Mouse (Mus musculus) brown adipose tissue, adult 24 weeks (tissue): ENCODE results near the gene Vcl. TPM values are rescaled to one million over a fixed set of nuclear protein-coding genes. Genes with fewer than 3 reads are reported as not detected.

ENCODE experiments used
- H3K27ac ChIP-seq: fragments of 200-500 bp; replicated peaks from 2 replicates; pipeline ENCODE4 v1.5.1; 2012; ENCODE audit warnings: low read depth, mild to moderate bottlenecking, low read length
- H3K4me1 ChIP-seq: fragments of 200-500 bp; 2 replicates; pipeline ENCODE4 v1.6.1; 2012; ENCODE audit warnings: low read length, mixed read lengths; ENCODE audit not compliant: control insufficient read depth, insufficient read depth, insufficient read length
- H3K4me3 ChIP-seq: fragments of 200-500 bp; 2 replicates; pipeline ENCODE4 v1.5.1; 2012; ENCODE audit warnings: low read depth, mild to moderate bottlenecking, low read length, moderate library complexity; ENCODE audit not compliant: insufficient read depth
- polyA plus RNA-seq: library from polyadenylated mRNA; stranded (reverse); fragments of >200 nt; gene quantifications from 2 replicates; pipeline ENCODE4 v1.2.4, GENCODE M21; 2012; ENCODE audit not compliant: missing spikeins, insufficient read depth, insufficient read length

The Vcl gene
- 28.5 and 34.3 TPM in 2 replicates for polyA plus RNA-seq

DNA sequence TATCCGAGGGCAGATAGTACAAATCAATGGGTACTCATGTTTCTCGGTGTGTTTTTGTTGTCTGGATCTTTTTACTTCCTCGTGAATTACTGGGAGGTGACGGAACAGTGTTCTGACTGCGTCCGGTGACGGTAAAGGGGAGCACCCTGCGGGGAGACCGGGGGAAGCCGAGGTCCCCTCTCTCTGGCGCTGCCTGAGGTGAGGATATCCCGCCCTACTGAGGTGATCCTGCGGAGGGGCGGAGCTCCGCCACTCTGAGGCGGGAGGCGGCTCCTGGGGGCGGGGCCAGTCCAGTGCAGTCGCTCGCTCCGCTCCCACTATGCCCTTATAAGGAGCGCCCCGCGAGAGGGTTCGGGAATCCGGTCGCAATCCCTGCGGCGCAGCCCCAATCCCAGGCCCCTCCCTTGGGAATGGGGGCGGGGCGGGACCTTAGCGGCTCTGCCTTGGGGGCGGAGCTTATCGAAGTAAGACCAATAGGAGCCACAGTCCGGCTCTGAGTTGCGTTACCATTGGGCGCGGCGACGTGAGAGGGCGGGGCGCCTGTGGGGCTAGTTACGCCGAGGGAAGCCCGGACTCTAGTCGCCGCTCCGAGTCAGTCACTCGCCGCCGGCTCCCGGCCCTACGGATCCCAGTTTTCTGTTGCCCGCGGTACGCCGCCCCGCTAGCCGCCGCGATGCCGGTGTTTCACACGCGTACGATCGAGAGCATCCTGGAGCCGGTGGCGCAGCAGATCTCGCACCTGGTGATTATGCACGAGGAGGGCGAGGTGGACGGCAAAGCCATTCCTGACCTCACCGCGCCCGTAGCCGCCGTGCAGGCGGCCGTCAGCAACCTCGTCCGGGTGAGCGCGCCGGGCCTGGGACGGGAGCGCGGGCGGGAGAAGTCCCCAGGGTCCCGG lies at the start of gene Vcl:
TSS of gene Vcl (plus strand) at position 551 of the 898 bp plus-strand sequence.
- peak within 1 kb of the TSS; percentile 96 for H3K27ac ChIP-seq
- H3K4me3 ChIP-seq: peak within 1 kb of the TSS; percentile 88
- no peaks in the 10 kb centered on the region; the same call in 1 of the 2 replicates for H3K4me1 ChIP-seq

DNA sequence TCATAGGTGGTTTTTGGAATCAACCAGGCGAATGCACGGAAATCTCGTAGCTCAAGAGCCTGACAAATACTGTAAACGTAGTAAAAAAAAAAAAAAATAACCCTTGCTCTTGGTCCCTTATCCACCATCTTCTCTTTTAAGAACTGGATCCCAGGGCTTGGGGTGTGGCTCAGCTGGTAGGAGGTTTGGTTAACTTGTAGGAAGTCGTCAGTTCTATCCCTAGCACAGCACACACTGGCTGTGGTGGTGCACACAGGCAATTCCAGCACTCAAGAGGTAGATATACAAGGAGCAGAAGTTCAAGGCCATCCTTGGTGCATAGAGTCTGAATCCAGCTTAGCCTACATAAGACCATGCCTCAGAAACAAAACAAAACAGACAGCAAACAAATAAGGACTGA lies 44.5 kb upstream of the Vcl start:
- peaks cover 17% of the 10 kb centered on the region for H3K4me1 ChIP-seq
- H3K4me3 ChIP-seq: no peak overlapping the region
- peak overlapping the region; percentile 80 for H3K27ac ChIP-seq

DNA sequence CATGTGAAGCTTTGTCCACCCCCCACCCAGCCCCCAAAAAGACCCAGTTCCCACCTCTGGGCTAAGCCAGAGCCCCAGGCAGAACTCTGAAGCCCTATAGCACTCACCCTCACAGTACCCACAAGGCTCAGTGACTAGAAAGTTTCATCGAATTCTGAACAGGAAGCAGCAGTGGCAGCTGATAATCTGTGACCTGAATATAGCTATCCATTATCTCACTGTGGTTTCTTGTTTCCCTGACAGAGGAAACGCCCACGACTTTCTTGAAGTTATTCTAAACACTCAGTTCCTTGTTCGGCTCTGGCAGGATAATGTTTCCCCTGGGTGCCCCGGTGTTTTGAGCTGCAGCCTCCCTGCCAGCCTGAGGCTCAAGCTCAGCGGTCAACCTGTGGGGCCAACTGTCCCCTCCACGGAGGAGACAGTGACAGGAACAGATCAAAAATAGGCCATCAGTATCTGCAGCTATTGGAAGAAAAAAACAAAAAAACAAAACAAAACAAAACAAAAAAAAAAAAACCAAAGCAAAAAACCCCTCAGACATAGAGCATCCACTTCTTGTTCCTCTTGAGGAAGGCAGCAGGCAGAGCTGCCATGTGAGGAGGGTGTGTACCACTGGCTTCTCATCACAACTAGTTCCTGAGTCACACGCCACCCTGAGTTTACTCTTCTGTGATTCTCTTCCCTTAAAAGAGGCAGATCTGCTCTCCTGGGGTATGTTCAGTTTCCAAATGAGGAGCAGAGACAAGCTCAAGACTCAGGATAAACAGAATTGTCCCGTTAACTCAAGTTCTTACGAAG lies 43.9 kb upstream of the Vcl start:
- Histone ChIP-seq H3K27ac (peak overlapping the region; percentile 80), H3K4me1 (peaks cover 17% of the 10 kb centered on the region), H3K4me3 (no peak overlapping the region)

DNA sequence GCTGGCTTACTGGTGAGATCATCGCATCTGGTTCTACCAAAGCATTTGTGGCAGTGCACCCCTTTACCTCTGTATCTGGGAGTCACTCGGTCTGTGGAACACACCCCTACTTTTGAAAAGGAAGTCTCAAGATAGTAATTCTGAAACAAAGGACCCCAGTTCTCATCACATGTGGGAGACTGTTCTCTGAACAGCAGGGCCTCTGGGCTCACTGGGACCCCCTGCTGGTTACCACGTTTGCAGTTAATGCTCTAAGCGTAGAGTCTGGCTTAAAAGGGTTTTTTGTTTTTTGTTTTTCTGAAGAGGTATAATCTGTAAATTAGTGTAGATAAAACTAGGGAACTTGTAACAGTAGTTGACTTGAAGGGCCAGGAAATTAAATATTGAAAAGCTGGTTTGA lies 42.9 kb upstream of the Vcl start:
- Histone ChIP-seq H3K4me3 (no peak overlapping the region), H3K4me1 (peaks cover 17% of the 10 kb centered on the region), H3K27ac (peak overlapping the region; percentile 80; the same call in 1 of the 2 replicates)

DNA sequence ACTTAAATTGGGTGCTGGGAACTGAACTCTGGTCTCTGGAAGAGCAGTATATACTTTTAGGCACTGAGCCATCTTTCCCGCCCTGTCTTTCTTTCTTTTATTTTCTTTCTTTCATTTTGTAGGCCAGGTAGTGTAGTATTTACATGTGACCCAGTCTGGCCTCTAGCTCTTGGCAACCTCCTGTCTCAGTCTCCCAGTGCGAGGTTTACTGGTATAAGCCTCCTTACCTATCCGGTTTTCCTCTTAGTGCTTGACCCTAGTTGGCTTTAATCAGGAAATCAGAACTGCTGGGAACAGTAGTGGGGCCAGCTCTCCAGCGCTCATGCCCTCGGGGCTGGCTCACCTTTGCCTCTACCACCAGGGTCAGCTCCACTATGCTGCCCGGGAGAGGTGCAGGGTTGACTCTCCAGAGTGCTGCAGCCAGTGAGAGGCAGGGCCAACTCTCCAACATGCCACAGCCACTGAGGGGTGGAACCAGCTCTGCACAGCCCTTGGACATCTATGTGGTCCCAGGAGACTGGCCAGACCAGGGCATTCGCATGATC lies 41.6 kb upstream of the Vcl start:
- no peak overlapping the region for H3K27ac ChIP-seq
- no peak overlapping the region for H3K4me3 ChIP-seq
- H3K4me1 ChIP-seq: peaks cover 23% of the 10 kb centered on the region

DNA sequence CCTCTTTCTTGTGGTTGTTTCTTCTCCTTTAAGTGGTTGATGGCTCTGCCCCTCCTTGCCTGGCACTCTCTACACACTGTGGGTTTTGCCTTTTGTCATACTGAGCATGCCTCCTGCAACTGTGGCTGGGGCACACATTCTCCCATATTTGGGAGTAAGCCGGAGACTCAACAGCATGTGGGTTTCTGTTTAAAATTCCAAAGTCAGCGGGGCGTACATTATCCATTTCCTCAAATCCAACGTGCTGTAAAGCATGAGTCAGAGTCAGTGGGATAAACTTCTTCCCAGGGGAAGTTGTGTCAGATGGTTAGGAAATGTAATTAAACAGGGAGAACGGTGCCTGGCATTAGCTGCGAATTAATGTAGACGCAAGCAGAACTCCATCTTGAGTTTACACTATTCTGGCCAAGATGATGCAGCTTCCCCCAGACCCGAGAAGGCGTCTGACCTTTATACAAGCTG lies 37.2 kb upstream of the Vcl start:
- Histone ChIP-seq H3K4me3 (no peak overlapping the region), H3K4me1 (peaks cover 17% of the 10 kb centered on the region), H3K27ac (peak overlapping the region; percentile 91)

DNA sequence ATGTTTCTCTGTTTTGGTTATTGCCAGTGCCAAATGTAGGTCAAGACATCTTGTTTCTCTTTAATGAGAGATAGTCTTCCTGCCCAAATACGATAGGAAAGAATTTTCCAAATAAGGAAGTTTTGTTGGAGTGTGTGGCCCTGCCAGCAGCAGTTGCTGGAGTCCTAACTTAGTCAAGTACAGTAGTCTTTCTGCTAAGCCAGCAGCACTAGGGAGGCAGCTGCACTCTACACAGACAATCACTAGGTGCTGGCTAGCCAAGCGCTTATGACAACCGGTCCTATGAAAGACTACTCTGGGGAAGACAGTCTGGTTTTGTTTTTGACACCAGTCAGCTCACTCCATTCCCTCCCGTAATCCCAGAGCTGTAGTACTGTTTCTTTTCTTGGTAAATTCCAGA lies 35.4 kb upstream of the Vcl start:
- H3K4me3 ChIP-seq: no peak overlapping the region
- peaks cover 13% of the 10 kb centered on the region for H3K4me1 ChIP-seq
- H3K27ac ChIP-seq: peak overlapping the region; percentile 91

DNA sequence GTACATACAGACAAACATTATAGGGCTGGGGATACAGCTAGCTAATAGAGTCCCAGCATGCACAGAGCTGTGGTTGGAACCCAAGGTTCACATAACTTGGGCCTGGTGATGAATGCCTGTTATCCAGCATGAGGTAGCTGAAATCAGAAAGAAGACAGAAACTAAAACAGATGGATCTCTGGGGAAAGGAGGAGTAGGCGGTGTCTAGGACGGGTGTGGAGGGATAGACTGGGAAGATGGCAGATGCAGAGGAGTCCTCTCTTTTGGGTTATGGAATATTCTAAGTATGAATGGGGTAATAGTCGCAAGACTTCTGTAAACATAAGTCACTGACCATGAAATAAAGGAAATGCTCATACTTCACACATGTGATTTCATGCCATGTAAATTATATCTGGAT lies 27.9 kb upstream of the Vcl start:
- no peak overlapping the region for H3K27ac ChIP-seq
- H3K4me1 ChIP-seq: no peaks in the 10 kb centered on the region
- H3K4me3 ChIP-seq: no peak overlapping the region

DNA sequence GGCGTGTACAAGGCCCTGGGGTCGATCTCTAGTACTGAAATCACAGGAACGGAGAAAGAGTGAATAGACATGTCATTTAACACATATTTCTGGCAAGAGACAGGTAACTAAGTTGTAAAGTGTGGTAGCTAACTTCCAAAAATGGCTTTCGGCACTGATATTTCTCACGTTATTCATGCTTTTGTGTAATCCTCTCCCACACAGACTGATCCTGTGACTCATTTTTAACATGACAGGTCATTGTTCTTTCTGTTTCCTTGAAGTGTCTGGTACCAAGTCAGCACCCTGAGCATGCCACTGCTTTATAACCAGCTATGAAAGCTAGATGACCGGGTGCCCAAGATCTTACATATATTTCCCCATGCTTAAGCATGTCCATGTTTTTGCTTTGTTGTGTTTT lies 26.1 kb upstream of the Vcl start:
- no peak overlapping the region for H3K4me3 ChIP-seq

DNA sequence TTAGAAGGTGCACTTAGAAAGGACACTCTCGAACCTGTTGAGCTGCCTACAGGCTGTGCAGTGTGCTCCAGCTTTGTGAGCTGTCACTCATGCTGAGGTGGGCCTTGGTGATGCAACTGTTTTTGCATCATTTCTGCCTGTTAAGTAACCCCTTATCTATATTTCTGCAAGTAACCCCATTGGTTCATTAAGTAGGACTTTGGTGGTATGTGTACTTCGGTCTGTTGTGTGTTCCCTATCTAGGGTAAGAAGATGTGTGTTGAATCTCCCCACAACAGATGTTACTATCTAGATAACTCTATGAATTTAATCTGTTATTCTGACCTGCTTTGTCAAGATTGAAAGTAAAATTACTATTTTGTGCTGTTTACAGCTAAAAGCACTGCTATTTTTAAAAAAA lies 17.4 kb upstream of the Vcl start:
- no peak overlapping the region for H3K4me3 ChIP-seq
- H3K4me1 ChIP-seq: no peaks in the 10 kb centered on the region
- H3K27ac ChIP-seq: no peak overlapping the region

More for the DNA sequence above, 26.1 kb upstream of the Vcl start:
- H3K4me1 ChIP-seq: no peaks in the 10 kb centered on the region
- no peak overlapping the region for H3K27ac ChIP-seq

DNA sequence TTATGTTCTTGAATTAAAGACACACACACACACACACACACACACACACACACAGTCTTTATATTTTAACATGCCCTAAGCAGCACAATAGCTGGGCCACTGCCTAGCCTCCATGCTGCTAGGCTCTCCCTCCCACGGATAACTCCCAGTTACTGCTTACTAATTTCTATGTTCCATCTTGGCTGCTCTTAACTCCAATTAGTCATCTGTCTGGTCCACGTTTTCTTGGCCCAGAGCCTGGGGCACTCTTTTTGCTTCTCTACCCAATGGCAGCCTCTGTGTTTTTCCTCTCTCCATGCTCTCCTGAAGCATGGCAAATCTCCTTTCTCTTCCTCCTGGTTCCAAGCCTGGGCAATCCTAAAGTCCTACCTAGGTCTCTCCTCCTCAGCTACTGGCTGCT lies 14.8 kb upstream of the Vcl start:
- Histone ChIP-seq H3K27ac (no peak overlapping the region), H3K4me1 (no peaks in the 10 kb centered on the region), H3K4me3 (no peak overlapping the region)

DNA sequence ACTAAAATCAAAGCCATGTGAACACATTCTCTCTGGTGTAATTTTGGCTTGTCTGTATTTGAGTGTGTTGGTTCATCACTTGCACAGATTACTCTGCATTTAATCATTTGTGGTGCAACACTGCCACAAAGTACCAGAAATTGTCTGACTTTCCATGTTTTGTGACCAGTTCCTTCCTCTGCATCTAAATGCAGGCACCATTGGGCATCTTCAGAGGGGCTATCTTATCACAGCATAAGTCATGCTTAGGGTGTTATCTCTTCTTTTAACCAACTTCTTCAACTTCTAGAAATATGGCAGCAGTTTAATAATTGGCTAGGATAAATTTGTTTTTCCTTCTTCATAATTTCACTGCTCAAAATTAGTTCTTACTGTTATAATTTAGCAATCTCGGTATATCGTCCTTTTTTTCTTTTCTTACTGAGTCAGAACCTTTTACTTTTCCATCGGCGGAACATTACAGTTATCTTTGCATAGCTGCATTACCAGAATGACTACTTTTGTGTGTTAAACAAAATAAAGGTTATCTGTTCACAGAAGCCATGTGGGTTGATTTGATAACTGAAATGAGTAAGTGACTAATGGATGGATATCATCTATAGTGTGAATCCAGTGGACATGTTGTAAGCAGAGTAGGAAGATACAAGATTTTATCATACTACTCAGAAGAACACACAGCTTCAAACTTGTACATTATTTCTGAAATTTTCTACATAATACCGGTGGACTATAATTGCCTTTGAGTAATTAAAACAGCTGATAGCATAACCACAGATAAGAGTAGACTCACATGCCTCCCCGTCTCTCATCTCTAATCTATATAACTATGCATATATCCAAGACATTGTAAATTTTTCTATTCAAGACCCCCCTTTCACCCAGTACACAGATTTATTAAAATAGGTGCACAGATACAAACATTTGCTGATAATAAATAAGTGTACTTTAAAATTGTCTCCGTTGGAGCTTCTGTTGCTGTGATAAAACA lies 12.3 kb upstream of the Vcl start:
- H3K4me1 ChIP-seq: no peaks in the 10 kb centered on the region

DNA sequence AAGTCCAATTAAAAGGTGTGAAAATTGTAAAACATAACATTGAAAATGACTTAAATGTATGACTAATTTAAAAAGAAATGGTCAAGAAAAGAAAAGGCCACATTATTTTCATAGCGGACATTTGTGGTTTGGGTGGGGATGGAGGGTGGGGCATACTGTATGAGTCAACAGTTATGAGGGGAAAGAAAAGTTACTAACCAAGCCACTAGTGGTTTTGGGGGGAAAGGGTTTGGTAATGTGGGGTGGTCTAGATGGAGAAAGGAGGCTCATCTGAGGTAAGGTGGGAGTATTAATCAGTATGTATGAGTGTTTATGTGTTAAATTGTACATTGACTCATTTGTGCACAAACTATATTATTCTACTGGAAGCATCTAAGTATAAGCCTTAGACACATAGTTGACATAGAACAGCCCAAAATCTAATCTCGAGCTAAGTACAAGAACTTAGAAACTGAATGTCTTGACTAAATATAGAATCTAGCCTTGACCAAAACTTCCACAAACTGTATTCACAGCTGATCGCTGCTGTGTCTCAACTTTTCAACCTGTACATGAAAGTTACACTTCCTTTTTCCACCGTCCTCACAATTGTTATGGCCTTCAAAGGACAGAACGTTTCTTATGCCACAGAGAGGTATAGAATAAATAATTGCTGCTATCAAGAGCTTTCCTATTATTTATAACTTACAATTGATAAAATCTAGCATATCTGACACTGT lies 5.0 kb upstream of the Vcl start:
- H3K27ac ChIP-seq: no peak overlapping the region
- H3K4me3 ChIP-seq: no peak overlapping the region
- no peaks in the 10 kb centered on the region for H3K4me1 ChIP-seq

More for the DNA sequence above, 12.3 kb upstream of the Vcl start:
- Histone ChIP-seq H3K4me3 (no peak overlapping the region), H3K27ac (no peak overlapping the region)
